ENCODE assay signal across 20 mouse cellular contexts in genomic region chr2:50267046-50267445, GRCm38 (mm10).
"Had no signal": no experiment of that assay in that cellular context is flagged by ENCODE, and none has a peak within 500 bp of the region (broad histone marks: within the 10 kb centered on the region; RNA-seq: fewer than 3 reads in every experiment).

No protein-coding gene starts in this region.

- H3K36me3 ChIP-seq: lung, embryonic 15.5 days; midbrain, embryonic 10.5 days; midbrain, embryonic 13.5 days; midbrain, embryonic 15.5 days; neural tube, embryonic 13.5 days; neural tube, embryonic 15.5 days had no signal

- H3K27me3 ChIP-seq: lung, embryonic 15.5 days; midbrain, embryonic 13.5 days; midbrain, embryonic 15.5 days; neural tube, embryonic 13.5 days; neural tube, embryonic 15.5 days had no signal

- DNase-seq: liver, postnatal 0 days; lung, adult 2 months; lung, postnatal 14 days; lung, postnatal 4 days; retina, postnatal 1 day; right cerebral cortex, adult 18-20 months; right cerebral cortex, postnatal 25 days; right cerebral cortex, postnatal 4 days; spleen, adult 18-20 months; thymus, adult 18-20 months; thymus, postnatal 14 days; thymus, postnatal 36 days had no signal

- H3K9ac ChIP-seq: liver, postnatal 0 days; lung, embryonic 15.5 days; midbrain, embryonic 13.5 days; midbrain, embryonic 15.5 days; neural tube, embryonic 13.5 days; neural tube, embryonic 15.5 days had no signal

- H3K4me2 ChIP-seq: lung, embryonic 15.5 days; midbrain, embryonic 13.5 days; midbrain, embryonic 15.5 days; neural tube, embryonic 13.5 days; neural tube, embryonic 15.5 days had no signal

- H3K9me3 ChIP-seq: lung, embryonic 15.5 days; midbrain, embryonic 10.5 days; midbrain, embryonic 13.5 days; midbrain, embryonic 15.5 days; neural tube, embryonic 13.5 days; neural tube, embryonic 15.5 days had no signal

- ATAC-seq: liver, postnatal 0 days; lung, postnatal 0 days; midbrain, embryonic 13.5 days; midbrain, embryonic 15.5 days had no signal

- H3K4me3 ChIP-seq: lung, embryonic 15.5 days; midbrain, embryonic 10.5 days; midbrain, embryonic 13.5 days; midbrain, embryonic 15.5 days; myocyte; neural tube, embryonic 13.5 days; neural tube, embryonic 15.5 days had no signal

- H3K4me1 ChIP-seq: lung, embryonic 15.5 days; midbrain, embryonic 13.5 days; midbrain, embryonic 15.5 days; neural tube, embryonic 13.5 days; neural tube, embryonic 15.5 days had no signal

- H3K27ac ChIP-seq: lung, embryonic 15.5 days; midbrain, embryonic 10.5 days; midbrain, embryonic 13.5 days; midbrain, embryonic 15.5 days; neural tube, embryonic 13.5 days; neural tube, embryonic 15.5 days had no signal
